Mouse (Mus musculus): ENCODE results near the gene Rgl1. TPM values are rescaled to one million over a fixed set of nuclear protein-coding genes. Genes with fewer than 3 reads are reported as not detected.

The Rgl1 gene
- polyA plus RNA-seq, 1 experiment from 2014 or later: 38.7 TPM

- Histone ChIP-seq H3K36me3 (peaks cover 71% of the 10 kb centered on the region), H3K9me3 (replicated peaks) (no peaks in the 10 kb centered on the region), H3K27me3 (ENCODE audit: low read depth, poor library complexity, severe bottlenecking) (no peaks in the 10 kb centered on the region), H3K4me3 (no peak overlapping the region), H3K4me1 (peaks cover 8% of the 10 kb centered on the region), H3K27ac (no peak overlapping the region)
- no peak for DNase-seq (ENCODE audit: low spot score)
- 88% methylated on average over 9 of the region's 9 CpGs for WGBS
Observed at GRCm38 (mm10) chr1:152771016-152771415, 4.9 kb upstream of the Rgl1 start.

GRCm38 (mm10) chr1:152767749-152768488 lies 1.8 kb upstream of the Rgl1 start:
- Histone ChIP-seq H3K27me3 (ENCODE audit: low read depth, poor library complexity, severe bottlenecking) (peaks cover 15% of the 10 kb centered on the region), H3K4me1 (peaks cover 17% of the 10 kb centered on the region), H3K27ac (no peak overlapping the region), H3K36me3 (peaks cover 40% of the 10 kb centered on the region), H3K4me3 (peak overlapping the region; percentile 70), H3K9me3 (replicated peaks) (no peaks in the 10 kb centered on the region)
- WGBS: 10% methylated on average over 5 of the region's 5 CpGs
- peak; percentile 86 for DNase-seq (ENCODE audit: low spot score)

GRCm38 (mm10) chr1:152766804-152767748 lies 925 bp upstream of the Rgl1 start:
- H3K27ac ChIP-seq: peak overlapping the region; percentile 85
- H3K9me3 ChIP-seq (replicated peaks): no peaks in the 10 kb centered on the region
- 2% methylated on average over 60 of the region's 60 CpGs for WGBS
- H3K4me1 ChIP-seq: peaks cover 17% of the 10 kb centered on the region
- no peak for DNase-seq (ENCODE audit: low spot score)
- peak overlapping the region; percentile 70 for H3K4me3 ChIP-seq
- peaks cover 32% of the 10 kb centered on the region for H3K36me3 ChIP-seq
- H3K27me3 ChIP-seq (ENCODE audit: low read depth, poor library complexity, severe bottlenecking): peaks cover 15% of the 10 kb centered on the region

GRCm38 (mm10) chr1:152761791-152762190 lies 4.4 kb downstream of the Rgl1 start:
- H3K4me1 ChIP-seq: peaks cover 9% of the 10 kb centered on the region
- H3K27ac ChIP-seq: no peak overlapping the region
- no peak overlapping the region for H3K4me3 ChIP-seq
- H3K36me3 ChIP-seq: no peaks in the 10 kb centered on the region
- WGBS: 85% methylated on average over 2 of the region's 2 CpGs
- no peak for DNase-seq (ENCODE audit: low spot score)
- H3K27me3 ChIP-seq (ENCODE audit: low read depth, poor library complexity, severe bottlenecking): peaks cover 15% of the 10 kb centered on the region
- H3K9me3 ChIP-seq (replicated peaks): no peaks in the 10 kb centered on the region

GRCm38 (mm10) chr1:152750312-152750965 lies 15.7 kb downstream of the Rgl1 start, which contains the start of gene Apobec4:
Gene Apobec4 (plus strand): TSS chr1:152750551.
- 82% methylated on average over 13 of the region's 13 CpGs for WGBS
- DNase-seq (ENCODE audit: low spot score): no peak
- Histone ChIP-seq H3K27ac (no peak within 1 kb of the TSS), H3K4me3 (no peak within 1 kb of the TSS), H3K4me1 (0 out of 2 replicates have a peak, but pooled peaks cover 3% of the 10 kb centered on the region), H3K27me3 (ENCODE audit: low read depth, poor library complexity, severe bottlenecking) (no peaks in the 10 kb centered on the region), H3K36me3 (no peaks in the 10 kb centered on the region), H3K9me3 (replicated peaks) (no peaks in the 10 kb centered on the region)

GRCm38 (mm10) chr1:152749276-152749675 lies 16.9 kb downstream of the Rgl1 start:
- H3K27me3 ChIP-seq (ENCODE audit: low read depth, poor library complexity, severe bottlenecking): no peaks in the 10 kb centered on the region
- DNase-seq (ENCODE audit: low spot score): no peak
- H3K4me1 ChIP-seq: 0 out of 2 replicates have a peak, but pooled peaks cover 3% of the 10 kb centered on the region
- no peak overlapping the region for H3K27ac ChIP-seq
- H3K4me3 ChIP-seq: no peak overlapping the region
- no peaks in the 10 kb centered on the region for H3K36me3 ChIP-seq
- WGBS: 77% methylated on average over 9 of the region's 9 CpGs
- H3K9me3 ChIP-seq (replicated peaks): no peaks in the 10 kb centered on the region

GRCm38 (mm10) chr1:152746426-152746825 lies 19.7 kb downstream of the Rgl1 start:
- Histone ChIP-seq H3K36me3 (no peaks in the 10 kb centered on the region), H3K9me3 (replicated peaks) (no peaks in the 10 kb centered on the region), H3K27ac (no peak overlapping the region), H3K4me3 (no peak overlapping the region), H3K27me3 (ENCODE audit: low read depth, poor library complexity, severe bottlenecking) (no peaks in the 10 kb centered on the region), H3K4me1 (0 out of 2 replicates have a peak, but pooled peaks cover 8% of the 10 kb centered on the region)
- 16% methylated on average over 5 of the region's 5 CpGs for WGBS
- peak; percentile 79 for DNase-seq (ENCODE audit: low spot score)

- Histone ChIP-seq H3K4me1 (peaks cover 7% of the 10 kb centered on the region), H3K9me3 (replicated peaks) (no peaks in the 10 kb centered on the region), H3K4me3 (no peak overlapping the region), H3K36me3 (no peaks in the 10 kb centered on the region), H3K27me3 (ENCODE audit: low read depth, poor library complexity, severe bottlenecking) (no peaks in the 10 kb centered on the region), H3K27ac (no peak overlapping the region)
- DNase-seq (ENCODE audit: low spot score): no peak
- WGBS: 70% methylated on average over 15 of the region's 15 CpGs
Observed at GRCm38 (mm10) chr1:152743095-152743826, 22.9 kb downstream of the Rgl1 start.

GRCm38 (mm10) chr1:152739374-152739773 lies 26.8 kb downstream of the Rgl1 start:
- 94% methylated on average over 11 of the region's 11 CpGs for whole genome bisulfite sequencing
- peaks cover 14% of the 10 kb centered on the region for H3K4me1 ChIP-seq
- H3K27ac ChIP-seq: no peak overlapping the region
- H3K4me3 ChIP-seq: no peak overlapping the region
- no peaks in the 10 kb centered on the region for H3K36me3 ChIP-seq
- DNase-seq (ENCODE audit: low spot score): no peak
- H3K27me3 ChIP-seq (ENCODE audit: low read depth, poor library complexity, severe bottlenecking): no peaks in the 10 kb centered on the region
- no peaks in the 10 kb centered on the region for H3K9me3 ChIP-seq (replicated peaks)

- H3K27ac ChIP-seq: no peak overlapping the region
- WGBS: 87% methylated on average over 9 of the region's 9 CpGs
- no peaks in the 10 kb centered on the region for H3K9me3 ChIP-seq (replicated peaks)
- no peaks in the 10 kb centered on the region for H3K36me3 ChIP-seq
- H3K4me3 ChIP-seq: no peak overlapping the region
- H3K4me1 ChIP-seq: peaks cover 14% of the 10 kb centered on the region
- H3K27me3 ChIP-seq (ENCODE audit: low read depth, poor library complexity, severe bottlenecking): no peaks in the 10 kb centered on the region
- no peak for DNase-seq (ENCODE audit: low spot score)
Observed at GRCm38 (mm10) chr1:152738793-152739192, 27.4 kb downstream of the Rgl1 start.

GRCm38 (mm10) chr1:152727604-152728236 lies 38.4 kb downstream of the Rgl1 start:
- H3K4me1 ChIP-seq: peaks cover 10% of the 10 kb centered on the region
- no peaks in the 10 kb centered on the region for H3K36me3 ChIP-seq
- WGBS: 80% methylated on average over 4 of the region's 5 CpGs
- no peaks in the 10 kb centered on the region for H3K27me3 ChIP-seq (ENCODE audit: low read depth, poor library complexity, severe bottlenecking)
- no peak for DNase-seq (ENCODE audit: low spot score)
- no peaks in the 10 kb centered on the region for H3K9me3 ChIP-seq (replicated peaks)
- no peak overlapping the region for H3K4me3 ChIP-seq
- H3K27ac ChIP-seq: no peak overlapping the region

- no peak for DNase-seq (ENCODE audit: low spot score)
- Histone ChIP-seq H3K4me3 (no peak overlapping the region), H3K9me3 (replicated peaks) (no peaks in the 10 kb centered on the region), H3K27me3 (ENCODE audit: low read depth, poor library complexity, severe bottlenecking) (no peaks in the 10 kb centered on the region), H3K4me1 (peaks cover 12% of the 10 kb centered on the region), H3K36me3 (no peaks in the 10 kb centered on the region), H3K27ac (no peak overlapping the region)
- WGBS: 84% methylated on average over 3 of the region's 3 CpGs
Observed at GRCm38 (mm10) chr1:152726095-152726494, 40.1 kb downstream of the Rgl1 start.
